Mouse (Mus musculus): ENCODE data around the gene Sorcs3. TPM values are rescaled to one million over a fixed set of nuclear protein-coding genes. Genes with fewer than 3 reads are reported as not detected.

The Sorcs3 gene
- total RNA-seq, 2 experiments from 2014 or later = 0.21 TPM; not detected in 1

- no peak for ATAC-seq (replicated peaks; ENCODE audit: poor library complexity, severe bottlenecking)
Observed at GRCm38 (mm10) chr19:48804546-48804945, 598.7 kb downstream of the Sorcs3 start.

- ATAC-seq (replicated peaks; ENCODE audit: poor library complexity, severe bottlenecking) = no peak
Observed at GRCm38 (mm10) chr19:48811541-48811940, 605.7 kb downstream of the Sorcs3 start.

GRCm38 (mm10) chr19:48813823-48814222 is 608.0 kb downstream of the Sorcs3 start:
- ATAC-seq (replicated peaks; ENCODE audit: poor library complexity, severe bottlenecking) = no peak

DNA sequence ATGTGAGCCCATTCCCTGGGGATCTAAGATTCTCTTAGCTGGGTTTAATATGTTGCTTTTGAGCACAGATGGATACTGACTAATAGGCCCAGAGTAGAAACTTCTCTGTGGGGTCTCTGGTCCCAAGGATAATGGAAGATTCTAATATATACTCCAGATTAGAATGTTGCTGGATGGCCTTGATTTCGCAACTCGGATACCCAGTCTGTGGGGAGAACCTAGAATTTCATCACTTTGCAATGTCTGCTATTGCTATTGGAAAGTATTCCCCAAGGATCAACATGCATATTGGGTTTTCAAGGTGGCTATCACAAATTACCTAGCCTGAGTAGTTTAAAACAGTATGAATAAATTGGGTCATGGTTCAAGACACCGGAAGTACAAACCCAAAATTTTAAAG is 609.2 kb downstream of the Sorcs3 start:
- ATAC-seq (replicated peaks; ENCODE audit: poor library complexity, severe bottlenecking) = no peak

GRCm38 (mm10) chr19:48820493-48821282 is 614.9 kb downstream of the Sorcs3 start:
- ATAC-seq (replicated peaks; ENCODE audit: poor library complexity, severe bottlenecking) = no peak

- no peak for ATAC-seq (replicated peaks; ENCODE audit: poor library complexity, severe bottlenecking)
Observed at GRCm38 (mm10) chr19:48821283-48821715, 615.5 kb downstream of the Sorcs3 start.

DNA sequence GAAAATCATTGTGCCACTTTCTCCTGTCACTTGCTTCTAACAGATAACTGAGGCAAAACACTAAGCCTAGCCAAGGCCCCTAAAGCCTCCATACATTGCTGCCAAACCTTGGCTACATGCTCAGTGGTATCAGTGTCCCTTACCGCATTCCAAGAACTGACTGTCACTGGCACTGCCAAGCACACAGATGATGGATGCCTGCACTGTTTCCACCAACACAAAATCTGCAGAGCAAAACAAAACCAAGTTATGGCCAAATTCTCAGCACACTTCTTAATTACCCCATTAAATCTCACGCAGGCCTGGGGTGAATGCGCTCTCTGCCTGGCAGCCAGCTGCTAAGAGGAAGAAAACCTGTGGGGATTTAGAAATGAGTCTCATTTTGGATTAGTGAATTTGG is 628.5 kb downstream of the Sorcs3 start:
- no peak for ATAC-seq (replicated peaks; ENCODE audit: poor library complexity, severe bottlenecking)

GRCm38 (mm10) chr19:48839418-48839817 is 633.6 kb downstream of the Sorcs3 start:
- no peak for ATAC-seq (replicated peaks; ENCODE audit: poor library complexity, severe bottlenecking)

GRCm38 (mm10) chr19:48847700-48848099 is 641.9 kb downstream of the Sorcs3 start:
- ATAC-seq (replicated peaks; ENCODE audit: poor library complexity, severe bottlenecking) = no peak

DNA sequence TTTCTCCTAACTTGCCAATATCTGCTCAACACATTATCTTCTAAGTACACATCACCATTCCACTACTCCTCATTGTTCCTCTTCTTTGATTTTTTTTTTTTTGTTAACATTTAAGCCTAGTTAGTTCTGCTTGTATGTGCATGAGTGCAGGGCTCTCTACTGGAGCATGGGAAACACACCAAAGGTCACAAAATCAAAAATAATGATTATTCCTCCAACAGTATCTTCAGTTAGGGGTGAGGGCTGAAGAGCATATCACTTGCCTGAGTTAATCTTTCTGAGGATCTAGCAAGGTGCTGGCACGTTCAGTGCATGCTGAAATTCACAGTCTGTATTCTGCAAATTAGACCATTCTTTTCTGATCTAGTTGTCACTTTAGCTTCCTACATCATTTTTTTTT is 644.6 kb downstream of the Sorcs3 start:
- ATAC-seq (replicated peaks; ENCODE audit: poor library complexity, severe bottlenecking) = no peak
